Mouse (Mus musculus): ENCODE measurements around the gene Efcc1.
A peak's percentile ranks its signal among the peaks of the same experiment; 100 is the strongest.

The Efcc1 gene

DNA sequence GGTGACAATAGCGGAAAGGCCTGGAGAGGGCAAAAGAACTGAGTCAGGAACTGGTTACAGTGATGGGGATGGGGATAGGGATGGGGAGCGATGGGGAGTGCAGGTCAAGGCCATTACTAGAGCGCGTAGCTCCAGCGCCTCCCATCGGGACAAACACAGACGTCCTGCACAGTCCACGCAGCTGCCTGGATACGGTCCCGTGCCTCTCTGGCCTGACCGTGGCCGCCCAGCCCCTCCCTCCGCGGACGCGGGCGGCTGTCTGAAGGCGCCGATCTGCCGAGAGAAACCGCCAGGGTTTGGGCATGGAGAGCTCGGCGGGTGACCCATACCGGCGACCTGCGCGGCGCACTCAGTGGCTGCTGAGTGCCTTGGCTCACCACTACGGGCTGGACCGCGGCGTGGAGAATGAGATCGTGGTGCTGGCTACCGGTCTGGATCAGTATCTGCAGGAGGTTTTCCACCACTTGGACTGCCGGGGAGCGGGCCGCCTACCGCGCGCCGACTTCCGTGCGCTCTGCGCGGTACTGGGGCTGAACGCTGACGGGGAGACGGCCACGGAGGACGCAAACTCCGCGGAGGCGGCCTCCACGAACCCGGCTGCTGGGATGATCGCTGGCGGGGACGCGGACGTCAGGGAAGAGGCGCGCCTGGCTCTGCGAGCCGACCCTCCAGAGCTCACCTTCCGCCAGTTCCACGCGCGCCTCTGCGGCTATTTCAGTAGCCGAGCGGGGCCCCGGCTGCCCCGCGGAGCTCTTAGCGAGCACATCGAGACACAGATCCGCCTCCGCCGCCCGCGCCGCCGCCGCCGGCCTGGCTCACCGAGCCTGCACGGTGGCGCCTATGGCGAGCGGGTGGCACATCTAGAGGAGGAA, at the start of gene Efcc1:
Gene Efcc1 (plus strand): TSS at position 279 of the 872 bp plus-strand sequence.
- DNase-seq, result no peak

DNA sequence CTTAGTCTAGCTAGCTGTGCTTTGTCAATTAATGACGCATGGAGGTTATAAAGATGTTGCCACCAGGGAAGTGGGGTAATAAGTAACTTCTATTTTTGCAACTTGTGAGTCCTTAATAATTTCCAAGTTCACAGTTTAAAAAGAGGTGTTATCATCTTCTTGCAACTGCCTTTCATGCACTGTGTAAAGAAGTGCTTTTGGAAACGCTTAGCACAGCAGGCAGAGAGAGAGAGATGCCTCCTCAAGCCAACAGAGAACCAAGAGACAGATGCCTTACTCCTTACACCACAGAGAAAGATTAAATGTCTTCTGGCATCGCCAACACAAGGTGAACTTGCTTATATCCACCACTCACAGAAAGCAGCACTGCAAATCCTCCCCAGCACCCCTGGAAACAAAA, 34.7 kb upstream of the Efcc1 start:
- no peak for DNase-seq

DNA sequence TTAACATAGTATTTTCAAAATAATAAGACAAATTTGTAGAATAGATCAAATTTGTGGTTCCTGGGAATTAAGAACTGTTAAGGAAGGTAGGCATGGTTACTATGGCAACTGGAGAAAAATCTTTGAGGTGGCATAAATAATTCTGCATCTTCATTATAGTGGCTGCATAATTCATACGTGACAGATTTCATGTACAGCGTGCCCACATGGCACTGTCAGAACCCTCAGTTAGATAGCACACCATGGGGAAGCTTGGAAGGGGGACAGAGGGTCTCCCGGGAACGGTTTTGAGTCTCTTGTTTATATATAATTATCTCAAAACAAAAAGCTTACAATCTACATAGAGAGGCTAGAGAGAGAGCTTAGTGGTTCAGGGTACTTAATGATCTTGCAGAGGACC, 34.1 kb upstream of the Efcc1 start:
- no peak for DNase-seq

DNA sequence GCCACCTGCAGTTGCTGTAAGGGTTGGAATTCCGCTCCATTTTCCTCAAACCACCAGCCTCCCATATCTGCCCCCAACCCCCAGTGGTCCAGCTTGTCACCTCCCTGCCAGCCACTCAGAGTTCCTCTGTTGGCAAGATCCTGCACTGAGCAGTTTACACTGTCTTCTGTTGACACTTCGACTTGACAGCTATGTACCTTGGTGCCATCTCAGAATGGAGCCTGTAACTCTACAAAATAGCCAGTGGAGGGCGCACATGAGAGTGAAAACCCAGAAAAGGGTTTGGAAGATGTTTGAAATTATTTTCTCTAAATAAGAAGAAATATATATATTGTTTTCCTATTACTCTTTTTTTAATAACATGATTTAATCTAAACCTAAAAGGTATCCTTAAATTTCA, 24.4 kb upstream of the Efcc1 start:
- no peak for DNase-seq

DNA sequence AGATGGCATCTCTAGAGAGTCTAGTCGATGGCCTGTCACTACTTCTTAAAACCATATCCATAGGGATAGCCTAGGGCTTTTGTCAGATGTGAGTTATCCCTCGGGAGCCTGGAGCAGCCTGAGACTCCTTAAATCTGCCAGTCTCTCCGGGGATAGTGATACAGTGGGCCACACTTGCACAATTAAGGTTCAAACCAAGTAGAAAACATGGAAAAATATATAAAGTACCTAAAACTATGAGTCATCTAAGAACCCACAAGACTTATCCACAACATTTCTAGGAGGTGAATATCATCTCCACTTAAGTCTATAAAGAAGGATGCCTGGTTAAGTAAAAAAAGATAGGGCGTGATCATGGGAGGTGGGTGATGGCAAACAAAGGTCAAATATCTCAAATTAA, 18.4 kb upstream of the Efcc1 start:
- no peak for DNase-seq

DNA sequence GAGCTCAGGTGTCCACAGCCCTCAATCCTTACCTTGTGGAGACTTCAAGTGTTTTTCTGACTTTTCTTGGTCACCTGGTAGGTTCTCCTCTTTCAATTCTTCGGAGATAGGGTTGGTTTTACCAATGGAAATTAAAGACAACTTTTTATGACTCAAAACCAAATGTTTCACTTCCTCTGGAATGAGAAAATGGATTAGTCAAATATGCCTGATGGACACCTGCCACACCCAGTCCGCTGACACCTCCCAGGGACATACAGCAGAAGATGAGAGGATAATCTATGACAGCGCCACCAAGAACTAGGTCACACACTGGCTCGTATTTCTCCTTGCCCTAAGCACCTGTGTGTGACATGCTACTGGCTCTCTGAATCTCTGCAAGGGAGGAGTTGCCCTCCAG, 16.6 kb upstream of the Efcc1 start:
- DNase-seq, result no peak

DNA sequence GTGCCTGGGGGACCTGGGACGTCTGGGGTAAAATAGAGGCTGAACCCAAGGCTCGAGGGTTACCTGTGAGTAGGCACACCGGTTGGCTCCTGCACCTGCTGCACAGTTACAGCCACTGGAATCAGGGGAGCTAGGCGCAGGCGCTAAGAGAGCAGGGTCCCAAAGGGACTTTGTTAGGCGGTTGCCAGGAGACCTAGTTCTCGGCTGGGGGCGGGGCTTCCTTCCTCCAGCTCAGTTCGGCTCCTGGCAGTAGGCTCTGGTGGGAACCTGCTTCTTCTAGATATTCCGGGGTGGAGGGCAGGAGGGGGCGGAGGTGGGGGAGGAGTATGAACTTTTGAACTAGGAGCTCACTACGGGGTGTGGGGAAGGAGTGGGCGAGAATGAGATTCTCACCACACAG, 8.0 kb upstream of the Efcc1 start:
- DNase-seq, result peak; percentile 18 to 24

DNA sequence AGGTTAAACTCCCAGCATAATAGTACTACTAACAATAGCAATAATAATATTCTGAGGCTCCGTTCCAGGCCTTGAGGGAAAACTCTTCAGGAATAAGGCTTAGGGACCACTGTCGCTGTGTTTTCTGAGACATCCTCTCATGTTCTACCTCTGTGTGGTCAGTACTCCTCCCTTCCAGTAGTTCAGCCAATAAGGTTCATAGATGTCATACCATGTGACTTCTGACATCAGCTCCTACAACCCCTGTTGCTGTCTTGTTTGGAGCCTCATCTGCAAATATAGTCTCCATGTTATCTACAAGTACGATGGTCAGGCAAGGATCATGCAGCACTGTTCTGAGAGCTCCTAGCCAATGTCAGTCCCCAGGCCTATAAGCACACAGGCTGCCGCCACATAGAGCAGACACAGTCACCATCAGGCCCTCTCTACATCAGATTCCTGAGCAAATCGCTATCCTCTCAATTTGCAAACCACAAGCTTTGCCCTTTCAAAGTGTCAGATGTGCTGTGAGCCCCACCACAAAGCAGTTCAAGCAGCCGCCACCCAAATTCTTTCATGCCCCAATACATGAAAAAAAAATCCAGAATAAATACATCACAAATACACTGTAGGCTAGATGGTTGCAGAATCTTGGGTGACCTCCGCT, 5.3 kb upstream of the Efcc1 start:
- no peak for DNase-seq

DNA sequence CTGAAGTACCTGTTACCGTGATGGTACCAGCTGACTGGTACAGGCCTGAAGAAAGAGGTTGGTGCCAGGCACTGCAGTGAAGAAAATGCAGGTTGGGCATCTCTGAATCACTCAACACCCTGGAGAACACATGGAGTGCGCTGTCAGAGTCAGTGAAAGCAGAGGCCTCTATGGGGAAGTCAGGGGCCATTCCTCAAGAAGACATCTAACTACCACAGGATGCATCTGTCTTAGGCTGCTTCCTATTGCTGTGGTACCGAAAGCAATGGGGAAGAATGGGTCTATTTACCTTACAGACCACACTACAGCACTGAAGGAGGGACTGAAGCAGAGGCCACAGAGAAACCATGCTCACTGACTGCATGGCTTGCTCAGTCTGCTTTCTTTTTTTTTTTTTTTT, 2.6 kb upstream of the Efcc1 start:
- no peak for DNase-seq

DNA sequence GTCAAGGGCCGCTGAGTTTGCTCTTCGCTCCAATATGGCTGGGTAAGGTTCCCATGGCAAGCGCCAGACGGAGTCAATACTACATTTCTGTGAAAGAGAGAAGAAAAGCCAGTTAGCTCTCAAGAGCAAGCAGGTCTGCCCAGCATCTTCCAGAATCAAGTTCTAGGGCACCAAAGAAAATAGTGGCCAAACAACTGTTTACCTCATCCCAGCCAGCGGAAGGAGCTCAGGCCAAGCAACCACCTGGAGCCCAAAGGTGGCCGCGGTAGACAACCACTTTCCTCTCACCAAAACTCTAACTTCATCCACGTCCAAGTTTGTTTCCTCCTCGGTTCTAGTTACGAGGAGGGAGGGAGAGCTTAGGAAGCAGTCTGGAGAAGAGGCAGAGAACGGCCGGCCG, 528 bp upstream of the Efcc1 start:
- no peak for DNase-seq

DNA sequence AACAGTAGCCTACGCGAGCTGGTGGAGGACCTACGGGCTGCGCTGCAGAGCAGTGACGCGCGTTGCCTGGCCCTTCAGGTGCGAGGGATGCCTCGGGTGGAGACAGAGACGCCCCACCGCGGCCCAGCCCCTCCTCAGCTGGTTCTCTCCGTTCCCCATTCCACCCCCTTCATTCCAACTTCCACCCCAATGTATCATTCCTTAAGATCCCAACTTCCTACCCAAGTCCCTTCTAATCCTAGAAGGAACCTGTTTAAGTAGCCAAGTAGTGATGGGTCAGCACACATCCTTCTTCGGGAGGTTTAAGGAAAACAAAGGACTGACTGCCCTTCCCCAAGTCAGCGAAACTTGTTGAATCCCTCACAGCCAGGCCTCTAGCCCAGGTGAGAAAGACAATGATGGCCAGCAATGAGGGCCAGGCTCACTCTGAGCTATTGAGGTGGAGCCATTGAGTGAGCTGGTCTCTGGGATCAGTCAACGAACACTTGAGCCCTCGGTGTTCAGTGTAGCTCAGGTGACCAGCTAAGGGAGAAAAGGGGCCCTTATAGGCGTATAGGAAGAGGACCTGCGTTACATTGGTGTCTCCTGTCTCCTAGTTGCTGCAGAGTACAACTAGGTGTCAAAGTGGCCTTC, 910 bp downstream of the Efcc1 start:
- DNase-seq, result no peak

DNA sequence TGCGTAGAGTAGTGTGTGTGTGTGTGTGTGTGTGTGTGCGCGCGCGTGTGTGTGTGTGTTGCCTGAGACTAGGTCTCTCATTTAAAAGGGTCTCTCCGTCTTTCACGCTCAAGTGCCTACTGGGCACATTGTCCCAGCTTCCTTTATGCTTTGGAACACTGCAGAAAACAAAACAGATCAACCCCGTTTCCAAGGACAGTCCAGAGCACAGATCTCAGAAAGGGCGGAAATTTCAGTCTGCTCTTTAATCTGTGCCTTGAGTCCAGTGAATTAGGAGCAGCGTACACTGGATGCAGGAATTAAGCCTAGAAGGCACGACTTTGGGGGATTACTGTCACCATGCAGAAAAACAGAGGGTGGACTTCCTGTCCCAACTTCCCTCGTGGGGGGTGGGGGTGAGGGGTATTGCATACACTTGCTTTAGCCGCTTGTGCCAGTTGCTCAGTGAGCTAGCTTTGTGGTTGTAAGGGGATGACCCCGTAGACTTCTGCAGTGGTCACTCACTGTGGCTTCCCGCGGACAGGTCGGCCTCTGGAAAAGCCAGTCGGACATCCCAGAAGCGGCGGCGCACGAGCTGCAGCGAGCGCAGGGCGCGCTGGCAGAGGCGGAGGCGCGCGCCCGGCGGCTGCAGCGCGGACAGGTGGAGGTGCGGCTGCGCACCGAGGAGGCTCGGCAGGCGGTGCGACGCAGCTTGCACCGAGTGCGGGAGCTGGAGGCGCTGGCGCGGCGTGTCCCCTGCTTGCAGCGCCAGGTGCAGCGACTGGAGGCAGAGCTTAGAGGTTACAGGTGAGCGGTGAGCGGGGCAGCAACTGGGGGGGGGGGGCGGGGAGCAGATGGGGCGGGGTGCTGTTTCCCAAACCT, 1.7 kb downstream of the Efcc1 start:
- no peak for DNase-seq

DNA sequence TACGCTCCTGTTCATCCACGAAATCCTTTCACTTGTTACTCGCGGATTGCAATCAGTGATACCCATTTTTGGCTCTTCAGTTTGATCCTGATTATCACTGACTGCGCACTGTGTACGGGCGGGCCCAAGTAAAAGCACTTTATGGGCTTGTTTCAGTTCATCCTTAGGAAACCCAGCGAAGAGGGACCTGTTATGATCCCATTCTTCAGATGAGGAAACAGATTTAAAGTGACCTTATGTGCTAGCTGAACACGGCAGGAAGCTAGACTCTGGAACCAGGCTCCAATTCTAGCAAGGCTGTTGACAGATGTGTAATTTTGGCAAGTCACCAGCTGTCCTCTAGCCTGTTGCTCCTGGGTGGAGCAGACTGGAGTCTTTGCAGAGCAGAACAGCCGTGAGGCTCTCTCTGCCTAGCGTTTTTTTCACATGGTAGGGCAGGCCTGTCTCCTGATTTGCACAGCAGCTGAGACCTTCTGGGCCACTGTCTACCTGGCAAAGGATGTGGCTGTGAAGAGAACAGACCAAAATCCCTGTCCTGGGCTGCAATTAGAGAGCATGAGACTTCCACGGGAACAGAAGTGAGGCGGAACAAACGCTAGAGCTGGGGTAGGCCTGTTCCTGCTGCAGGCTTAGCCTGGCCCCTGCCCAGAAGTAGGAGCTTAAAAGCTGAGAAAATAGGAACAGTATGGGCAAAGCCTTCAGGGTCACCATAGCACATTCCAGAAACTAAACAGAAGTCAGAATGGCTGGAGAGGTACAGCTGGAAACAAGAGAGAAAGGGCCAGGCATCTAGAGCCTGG, 2.7 kb downstream of the Efcc1 start:
- no peak for DNase-seq

DNA sequence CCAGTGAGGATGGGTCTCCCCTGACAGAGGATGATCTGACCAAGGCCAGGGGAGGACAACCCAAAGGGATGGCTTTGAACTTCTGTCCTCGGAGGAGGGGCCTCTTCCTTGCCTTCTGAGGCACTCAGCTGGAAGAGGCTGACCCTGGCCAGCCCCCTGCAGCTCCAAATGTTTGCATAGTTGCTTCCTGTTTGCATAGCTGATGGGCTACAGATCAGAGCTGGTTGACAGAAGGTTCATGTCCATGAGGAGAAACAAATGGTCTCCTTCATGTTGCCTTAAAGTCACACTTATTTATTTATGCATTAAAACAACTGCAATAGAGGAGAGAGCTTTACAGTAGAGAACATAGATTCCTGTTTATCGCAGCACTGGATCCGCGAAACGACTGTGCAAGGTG, 3.5 kb downstream of the Efcc1 start:
- no peak for DNase-seq

DNA sequence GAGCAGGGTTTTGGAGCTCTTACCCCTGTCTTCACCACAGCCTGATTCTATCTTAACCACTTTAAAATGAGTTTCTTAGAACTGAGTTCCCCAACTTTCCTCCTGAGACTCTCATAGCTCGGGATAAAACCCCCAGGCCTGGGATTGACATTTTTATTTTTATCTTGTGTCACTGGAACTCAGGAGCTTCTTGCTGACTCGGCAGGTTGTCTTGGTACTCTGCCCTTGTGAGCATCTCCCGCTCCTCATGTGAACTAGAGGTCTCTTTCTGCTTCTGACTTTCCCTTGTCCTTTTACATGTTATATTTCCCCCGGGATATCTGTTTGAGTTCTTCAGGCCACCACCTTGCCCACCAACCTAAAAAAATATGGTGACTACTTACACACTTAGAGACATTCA, 6.3 kb downstream of the Efcc1 start:
- DNase-seq, result no peak

DNA sequence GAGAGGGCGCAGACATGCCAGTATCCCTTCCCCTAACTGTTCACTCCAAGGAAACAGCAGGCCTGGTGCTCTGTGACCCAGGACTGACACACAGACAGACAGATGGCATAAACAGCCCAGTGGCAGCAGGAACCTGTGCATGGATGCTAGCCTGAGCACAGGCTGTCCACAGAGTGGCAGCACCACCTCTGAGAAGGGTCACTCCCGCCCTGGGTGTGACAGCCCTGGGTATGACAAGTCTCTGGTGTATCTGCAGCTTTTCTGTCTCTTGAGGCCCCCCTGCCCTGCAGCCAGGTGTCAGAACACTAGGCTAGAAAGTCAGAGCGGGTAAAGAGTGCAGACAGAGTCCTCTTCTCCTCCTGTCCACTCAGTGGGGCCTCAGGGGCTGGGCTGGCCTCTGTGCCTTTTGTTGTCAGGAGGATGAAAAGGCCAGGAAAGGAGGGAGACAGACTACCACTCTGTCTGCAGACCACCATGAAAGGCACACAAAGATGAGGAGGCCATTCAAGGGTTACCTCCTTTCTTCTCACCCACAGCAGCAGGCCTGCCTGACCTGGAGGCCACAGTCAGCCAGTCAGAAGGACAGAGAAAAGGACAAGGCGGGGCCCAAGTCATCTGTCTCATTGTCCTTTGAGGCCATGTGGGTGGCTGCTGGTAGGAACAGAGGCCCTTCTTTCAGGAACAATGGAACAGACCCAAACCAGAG, 7.4 kb downstream of the Efcc1 start:
- DNase-seq, result no peak

DNA sequence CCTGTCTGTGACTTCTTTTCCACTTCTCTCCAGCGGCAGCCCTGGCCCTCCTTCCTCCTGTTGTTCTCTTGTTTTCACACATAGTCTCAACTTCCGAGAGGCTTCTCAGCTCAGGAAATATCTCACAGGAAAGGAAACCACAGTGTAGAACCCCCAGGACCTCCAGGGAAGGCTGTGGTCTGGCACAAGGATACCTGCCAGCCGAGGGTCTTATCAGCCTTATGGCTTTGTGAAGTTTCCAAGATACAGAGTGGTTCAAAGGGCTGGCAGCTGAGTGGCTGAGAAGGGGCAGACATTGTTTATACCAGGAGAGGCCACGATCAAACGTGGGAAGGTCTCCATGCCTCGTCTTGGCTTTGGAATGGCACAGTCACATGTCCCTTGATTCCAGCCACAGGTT, 9.2 kb downstream of the Efcc1 start:
- no peak for DNase-seq

DNA sequence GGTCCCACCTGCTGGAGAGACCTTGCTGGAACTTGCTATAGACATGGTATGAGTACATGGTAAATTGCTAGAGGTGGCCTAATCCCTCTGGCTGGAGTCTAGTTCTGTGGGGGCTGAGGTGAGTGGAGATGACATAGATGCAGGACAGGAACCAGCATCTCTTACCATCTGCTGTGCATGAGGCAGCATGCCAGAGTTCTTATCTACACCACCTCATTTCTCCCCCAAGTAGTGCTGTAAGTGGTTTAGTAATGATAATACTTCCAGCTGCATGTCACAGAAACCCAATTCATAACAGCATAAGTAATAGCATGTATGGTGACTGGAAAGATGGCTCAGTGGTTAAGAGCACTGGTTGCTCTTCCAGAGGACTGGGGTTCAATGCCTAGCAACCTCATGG, 9.8 kb downstream of the Efcc1 start:
- no peak for DNase-seq

DNA sequence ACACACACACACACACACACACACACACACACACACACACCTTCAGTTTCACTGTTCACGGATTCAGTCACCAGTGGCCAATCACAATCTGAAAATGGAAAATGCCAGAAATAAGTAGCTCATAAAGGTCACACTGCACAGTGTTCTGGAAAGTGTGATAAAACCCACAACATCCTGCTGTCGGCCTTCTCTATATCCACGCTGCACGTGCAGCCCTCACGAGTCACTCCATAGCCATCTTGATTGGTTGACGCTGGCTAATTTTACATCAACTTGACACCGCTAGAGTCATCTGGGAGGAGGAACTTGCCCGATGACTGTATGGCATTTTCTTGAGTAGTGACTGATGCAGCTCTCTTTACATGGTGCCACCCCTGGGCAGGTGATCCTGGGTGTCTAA, 11.3 kb downstream of the Efcc1 start:
- DNase-seq, result no peak

DNA sequence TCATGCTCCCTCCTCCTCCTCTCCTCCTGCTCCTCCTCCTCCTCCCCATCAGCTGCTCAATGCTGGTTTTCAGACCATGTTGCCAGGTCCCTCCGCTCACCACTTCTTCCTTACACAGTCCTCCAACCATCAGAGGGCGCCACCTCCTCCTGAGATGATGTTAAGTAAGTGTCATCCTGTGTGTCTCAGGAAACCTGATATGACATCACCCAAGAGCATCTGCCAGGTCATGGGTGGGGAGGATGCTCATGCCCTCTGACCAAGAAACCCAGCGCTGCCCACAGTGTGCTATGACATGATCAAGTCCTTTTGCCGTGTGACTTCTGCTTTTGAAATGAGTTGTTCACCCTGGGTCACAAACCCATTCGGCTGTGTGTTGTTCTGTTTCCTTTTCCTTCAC, 12.1 kb downstream of the Efcc1 start:
- DNase-seq, result no peak

DNA sequence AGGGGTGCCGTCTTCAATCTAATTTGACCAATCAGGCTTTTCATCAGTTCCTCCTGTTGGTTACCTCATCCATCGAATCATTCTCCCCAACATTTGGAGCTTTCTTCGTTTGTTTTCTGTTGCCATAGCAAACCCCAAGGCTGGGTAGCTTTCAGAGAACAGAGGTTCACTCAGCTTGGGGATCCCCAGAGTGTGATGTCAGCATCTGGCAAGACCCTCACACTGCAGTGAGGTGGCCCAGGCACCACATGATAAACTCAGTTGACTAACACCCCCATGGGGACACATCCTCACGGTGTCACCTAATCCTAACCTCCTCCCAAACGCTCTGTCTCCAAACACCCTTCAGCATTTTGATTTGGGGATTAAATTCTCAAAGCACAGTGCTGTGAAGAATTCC, 12.6 kb downstream of the Efcc1 start:
- no peak for DNase-seq

DNA sequence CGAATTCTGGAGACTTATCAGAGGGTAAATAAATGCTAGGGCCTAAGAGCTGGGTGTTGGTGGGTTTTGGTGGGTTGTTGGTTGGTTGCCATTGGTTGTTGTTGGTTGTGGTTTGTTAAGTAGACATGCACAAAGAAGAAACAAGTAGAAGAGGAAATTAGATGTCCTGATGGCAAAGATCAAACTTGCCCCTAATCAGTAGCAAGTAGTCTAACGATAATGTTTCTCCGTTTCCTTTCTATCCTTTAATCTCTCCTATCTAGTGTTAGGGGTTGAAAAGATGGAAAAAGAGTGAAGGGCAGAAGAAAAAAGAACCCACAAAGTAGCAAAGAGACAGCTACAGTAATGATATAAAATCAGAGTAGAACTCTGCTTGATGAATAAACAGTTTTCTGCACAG, 14.0 kb downstream of the Efcc1 start:
- no peak for DNase-seq
